Mouse (Mus musculus): ENCODE results near the gene Mcl1.
"Not testable (repeated sequence)": the region's sequence is repeated elsewhere in the genome, so short reads cannot be mapped to it uniquely, and the experiment has no call there.

DNA sequence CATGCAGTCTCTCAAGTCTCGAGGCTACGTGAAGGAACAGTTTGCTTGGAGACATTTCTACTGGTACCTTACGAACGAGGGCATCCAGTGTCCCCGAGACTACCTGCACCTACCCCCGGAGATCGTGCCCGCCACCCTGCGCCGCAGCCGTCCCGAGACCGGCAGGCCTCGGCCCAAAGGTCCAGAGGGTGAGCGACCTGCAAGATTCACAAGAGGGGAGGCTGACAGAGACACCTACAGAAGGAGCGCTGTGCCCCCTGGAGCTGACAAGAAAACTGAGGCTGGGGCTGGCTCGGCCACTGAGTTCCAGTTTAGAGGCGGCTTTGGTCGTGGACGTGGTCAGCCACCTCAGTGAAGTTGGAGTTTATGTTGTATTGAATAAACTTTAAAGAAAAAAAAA is 36.2 kb upstream of the Mcl1 start:
- TF ChIP-seq CTCF (IDR thresholded peaks at IDR 0.05; ENCODE audit: low read depth, low read length); POLR2A (IDR thresholded peaks at IDR 0.05; ENCODE audit: extremely low read depth, insufficient read depth, low read length): not testable (repeated sequence)

All from liver, adult 2 months (tissue).